Mouse (Mus musculus) kidney, embryonic 16.5 days (tissue): Measurements from ENCODE around the gene Oprm1. TPM values are rescaled to one million over a fixed set of nuclear protein-coding genes. Genes with fewer than 3 reads are reported as not detected.
A peak's percentile ranks its signal among the peaks of the same experiment; 100 is the strongest.

Experiments
- ATAC-seq: fragments of 200-750 bp; cut with Nextera tagmentation; 2 replicates; pipeline ENCODE4 v1.8.0; 2017; ENCODE audit warnings: moderate TSS enrichment; ENCODE audit not compliant: low FRiP score, low TSS enrichment
- H3K27ac ChIP-seq: fragments of 300-500 bp; sonication (generic); 2 replicates; pipeline ENCODE4 v1.5.1; 2014; ENCODE audit warnings: low read length
- H3K27me3 ChIP-seq: fragments of 300-500 bp; sonication (generic); 2 replicates; pipeline ENCODE4 v1.6.1; 2014; ENCODE audit warnings: low read length, control low read depth, mixed read lengths; ENCODE audit not compliant: insufficient read depth
- H3K36me3 ChIP-seq: fragments of 300-500 bp; sonication (generic); 2 replicates; pipeline ENCODE4 v1.6.1; 2014; ENCODE audit warnings: low read length, control low read depth, mixed read lengths; ENCODE audit not compliant: insufficient read depth
- H3K4me1 ChIP-seq: fragments of 300-500 bp; sonication (generic); 2 replicates; pipeline ENCODE4 v1.6.1; 2014; ENCODE audit warnings: low read length, control low read depth, mixed read lengths; ENCODE audit not compliant: insufficient read depth
- H3K4me2 ChIP-seq: fragments of 300-500 bp; sonication (generic); replicated peaks from 2 replicates; pipeline ENCODE4 v1.6.1; 2014; ENCODE audit warnings: low read depth, low read length
- H3K4me3 ChIP-seq: fragments of 300-500 bp; sonication (generic); 2 replicates; pipeline ENCODE4 v1.5.1; 2014; ENCODE audit warnings: mild to moderate bottlenecking, low read length
- H3K9ac ChIP-seq: fragments of 300-500 bp; sonication (generic); replicated peaks from 2 replicates; pipeline ENCODE4 v1.6.1; 2014; ENCODE audit warnings: low read length
- H3K9me3 ChIP-seq: fragments of 300-500 bp; sonication (generic); 2 replicates; pipeline ENCODE4 v1.6.1; 2016; ENCODE audit warnings: low read length, control low read depth
- WGBS: fragments of 180-500 bp; shearing (Covaris S2); extraction: QIAGEN DNeasy Blood & Tissue Kit; methylation state at CpG from one replicate; pipeline ENCODE4 v1.1.7; 2014; 5-methylcytosine and 5-hydroxymethylcytosine counted together
- polyA plus RNA-seq: library from polyadenylated mRNA; unstranded; fragments of >200 nt; fragmentation: Nextera tagmentation; extraction: Ambion mirVana; gene quantifications from 2 replicates; pipeline ENCODE4 v1.2.1, GENCODE M21; 2015

Gene Oprm1
- polyA plus RNA-seq, 1 experiment from 2014 or later, result 0.24 TPM

DNA sequence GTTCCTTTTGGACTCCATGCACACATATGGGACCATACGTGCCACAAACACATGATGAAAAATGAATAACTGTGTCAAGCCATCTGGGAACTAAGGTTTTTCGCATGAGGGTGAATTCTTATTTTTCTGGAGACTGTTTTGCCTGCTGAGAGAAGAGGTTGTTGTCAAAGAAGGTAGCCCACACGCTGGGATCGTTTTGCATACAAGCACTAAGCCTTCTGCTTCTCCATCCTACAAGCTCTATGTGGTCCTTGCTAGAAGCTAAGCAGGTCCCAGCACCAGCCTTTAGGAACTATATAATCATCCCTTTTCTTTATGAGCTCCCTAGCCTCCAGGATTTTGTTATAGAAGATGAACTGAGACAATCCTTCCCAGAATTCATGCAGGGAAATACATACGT lies 200.5 kb downstream of the Oprm1 start:
- WGBS, result 81% methylated on average over 5 of the region's 5 CpGs
- ATAC-seq, result no peak
- Histone ChIP-seq H3K9ac (no peak overlapping the region), H3K4me3 (no peak overlapping the region), H3K36me3 (no peaks in the 10 kb centered on the region), H3K27me3 (no peaks in the 10 kb centered on the region), H3K9me3 (no peaks in the 10 kb centered on the region), H3K27ac (no peak overlapping the region), H3K4me2 (no peak overlapping the region), H3K4me1 (no peaks in the 10 kb centered on the region)

DNA sequence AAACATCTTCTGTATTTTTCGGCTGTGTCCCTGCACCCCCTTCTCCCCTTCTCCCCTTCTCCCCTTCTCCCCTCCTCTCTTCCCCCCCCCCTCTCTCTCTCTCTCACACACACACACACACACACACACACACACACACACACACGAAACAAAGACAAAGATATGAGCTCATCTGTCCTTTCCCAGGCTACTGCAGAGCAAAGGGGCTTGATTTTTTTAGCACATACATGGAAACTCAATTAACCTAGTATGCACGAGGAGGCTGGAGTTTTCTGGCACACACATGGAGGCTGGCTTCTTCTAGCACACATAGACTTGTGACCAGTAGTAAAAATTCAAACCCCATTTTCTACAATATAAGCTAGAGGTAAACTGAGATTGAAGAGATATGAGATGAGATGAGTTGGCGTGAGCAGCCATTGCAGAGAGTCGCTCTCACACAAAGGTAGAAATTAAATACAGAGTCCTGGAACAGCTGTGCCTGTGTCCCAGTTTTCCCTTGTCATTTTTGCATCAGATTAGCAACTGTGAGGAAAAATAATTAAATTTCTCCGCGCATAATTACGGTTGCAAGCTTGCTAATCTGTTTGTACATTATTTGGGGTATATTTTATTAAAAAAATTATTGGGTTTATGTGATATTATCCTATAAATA lies 209.4 kb downstream of the Oprm1 start:
- ATAC-seq, result no peak
- H3K9me3 ChIP-seq, result no peaks in the 10 kb centered on the region
- no peaks in the 10 kb centered on the region for H3K27me3 ChIP-seq
- no peak overlapping the region for H3K4me2 ChIP-seq
- no peak overlapping the region for H3K27ac ChIP-seq
- H3K36me3 ChIP-seq, result no peaks in the 10 kb centered on the region
- H3K4me1 ChIP-seq, result no peaks in the 10 kb centered on the region
- H3K4me3 ChIP-seq, result no peak overlapping the region
- WGBS, result 91% methylated on average over 8 of the region's 8 CpGs
- no peak overlapping the region for H3K9ac ChIP-seq

DNA sequence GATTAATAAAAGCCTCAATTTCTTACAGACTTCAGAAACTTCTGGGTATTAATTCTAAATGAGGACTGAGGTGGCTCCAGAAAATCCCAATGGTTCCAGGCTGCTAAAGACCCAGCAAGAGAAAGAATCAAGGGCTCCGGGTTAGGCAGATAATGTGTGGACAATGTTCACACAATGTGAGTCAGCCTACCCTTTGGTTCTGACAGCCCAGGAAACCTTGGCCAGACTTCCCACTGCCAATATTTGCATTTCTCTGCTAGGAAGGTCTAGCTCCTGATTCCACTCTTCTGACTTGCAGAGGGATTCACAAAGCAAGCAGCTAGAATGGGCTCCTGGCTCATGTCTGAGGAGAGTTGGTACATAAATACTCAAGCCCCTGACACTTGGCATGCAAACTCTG lies 210.0 kb downstream of the Oprm1 start:
- H3K4me1 ChIP-seq, result no peaks in the 10 kb centered on the region
- no peak overlapping the region for H3K4me2 ChIP-seq
- H3K36me3 ChIP-seq, result no peaks in the 10 kb centered on the region
- no peak overlapping the region for H3K9ac ChIP-seq
- no peaks in the 10 kb centered on the region for H3K27me3 ChIP-seq
- H3K9me3 ChIP-seq, result no peaks in the 10 kb centered on the region
- WGBS, result 90% methylated on average over 1 of the region's 1 CpGs
- H3K27ac ChIP-seq, result no peak overlapping the region
- no peak for ATAC-seq
- H3K4me3 ChIP-seq, result no peak overlapping the region

DNA sequence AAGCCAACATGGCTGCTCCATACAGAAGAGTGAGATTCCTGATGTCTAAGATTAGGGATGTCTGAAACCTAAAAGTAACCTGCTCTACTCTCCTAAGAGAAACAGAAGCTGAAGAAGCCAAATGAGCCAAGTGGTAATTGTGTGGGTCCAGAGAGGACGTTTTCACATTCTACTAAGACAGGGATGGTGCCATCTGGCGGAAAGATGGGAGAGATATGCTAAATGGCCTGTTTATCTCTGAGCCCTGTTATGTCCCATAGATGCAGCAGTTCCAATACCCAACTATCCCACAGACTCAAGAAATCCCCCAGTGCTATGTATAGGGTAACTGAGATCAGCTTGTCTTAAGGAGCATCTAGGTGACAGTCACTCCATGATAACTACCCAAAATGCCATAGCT lies 219.5 kb downstream of the Oprm1 start:
- no peak overlapping the region for H3K27ac ChIP-seq
- H3K9me3 ChIP-seq, result no peaks in the 10 kb centered on the region
- 79% methylated on average over 2 of the region's 2 CpGs for WGBS
- H3K4me3 ChIP-seq, result no peak overlapping the region
- no peak for ATAC-seq
- no peak overlapping the region for H3K4me2 ChIP-seq
- no peaks in the 10 kb centered on the region for H3K27me3 ChIP-seq
- no peaks in the 10 kb centered on the region for H3K36me3 ChIP-seq
- H3K9ac ChIP-seq, result no peak overlapping the region
- H3K4me1 ChIP-seq, result peaks cover 6% of the 10 kb centered on the region; the same call in 1 of the 2 replicates

DNA sequence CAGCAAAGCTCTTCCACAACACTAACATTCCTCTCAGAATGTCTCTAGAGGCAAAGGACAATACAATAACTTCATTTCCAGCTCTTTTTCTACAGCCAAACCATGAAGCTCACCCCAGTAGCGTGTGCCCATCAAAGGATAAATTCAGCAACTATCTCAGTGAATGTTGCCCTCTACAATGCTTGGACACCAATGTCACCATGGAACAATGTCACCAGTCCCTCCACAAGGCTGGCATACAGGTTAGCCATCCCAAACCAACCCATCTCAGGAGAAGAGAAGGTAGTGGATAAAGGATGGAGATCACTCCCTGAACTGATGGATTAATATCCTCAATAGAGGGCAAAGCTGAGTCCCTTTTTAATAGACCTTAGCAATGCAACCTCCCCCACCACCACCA lies 220.4 kb downstream of the Oprm1 start:
- H3K27me3 ChIP-seq, result no peaks in the 10 kb centered on the region
- no peak for ATAC-seq
- H3K4me2 ChIP-seq, result no peak overlapping the region
- 92% methylated on average over 1 of the region's 1 CpGs for WGBS
- no peak overlapping the region for H3K27ac ChIP-seq
- 0 out of 2 replicates have a peak, but pooled peaks cover under 1% of the 10 kb centered on the region for H3K9me3 ChIP-seq
- H3K4me1 ChIP-seq, result peaks cover 6% of the 10 kb centered on the region; the same call in 1 of the 2 replicates
- H3K9ac ChIP-seq, result no peak overlapping the region
- no peak overlapping the region for H3K4me3 ChIP-seq
- H3K36me3 ChIP-seq, result no peaks in the 10 kb centered on the region

DNA sequence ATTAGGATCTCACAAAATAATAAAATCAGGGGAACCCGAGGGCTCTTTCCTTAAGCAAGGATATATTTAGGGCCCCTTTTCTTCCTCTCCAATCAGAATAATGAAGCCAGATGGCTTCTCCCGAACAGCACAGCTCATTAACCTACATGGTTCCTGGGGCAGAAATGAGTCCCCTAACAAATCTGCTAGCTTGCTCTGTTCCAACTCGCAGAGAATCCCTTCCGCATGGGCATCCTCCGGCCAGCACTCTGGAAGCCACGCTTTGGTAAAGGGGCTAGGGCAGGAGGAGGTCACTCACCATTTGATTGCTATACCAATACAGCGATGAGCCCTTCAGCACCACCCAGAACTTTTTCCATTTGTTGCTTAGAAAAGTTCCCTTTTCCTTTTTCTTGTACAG lies 220.9 kb downstream of the Oprm1 start:
- Histone ChIP-seq H3K9me3 (0 out of 2 replicates have a peak, but pooled peaks cover 2% of the 10 kb centered on the region), H3K36me3 (no peaks in the 10 kb centered on the region), H3K4me3 (no peak overlapping the region), H3K4me1 (peaks cover 6% of the 10 kb centered on the region; the same call in 1 of the 2 replicates), H3K4me2 (no peak overlapping the region), H3K27me3 (no peaks in the 10 kb centered on the region), H3K27ac (no peak overlapping the region), H3K9ac (no peak overlapping the region)
- no peak for ATAC-seq
- WGBS, result 70% methylated on average over 7 of the region's 7 CpGs

DNA sequence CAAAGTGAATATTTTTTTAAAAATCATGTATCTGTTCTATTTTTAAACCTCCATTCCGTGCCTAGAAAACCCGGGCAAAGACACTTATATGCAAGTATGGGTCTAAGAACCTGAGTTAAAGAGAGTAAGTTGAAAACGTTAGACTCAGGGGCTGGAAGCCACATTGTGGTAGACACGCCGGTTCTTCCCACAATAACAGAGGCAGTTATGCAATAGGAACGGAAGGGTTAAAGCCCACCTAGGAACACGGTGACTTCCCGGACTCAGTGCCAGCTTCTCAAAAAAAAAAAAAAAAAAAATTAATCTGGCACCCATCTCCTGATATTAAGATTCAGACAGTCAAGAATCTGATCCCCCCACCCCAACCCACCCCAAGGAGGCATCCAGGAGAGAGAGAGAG lies 221.5 kb downstream of the Oprm1 start:
- H3K9me3 ChIP-seq, result 0 out of 2 replicates have a peak, but pooled peaks cover 2% of the 10 kb centered on the region
- H3K4me2 ChIP-seq, result peak overlapping the region; percentile 47
- 0 out of 2 replicates have a peak overlapping the region, but pooled peaks have one; percentile 38 for H3K9ac ChIP-seq
- peak overlapping the region; percentile 28; the same call in 1 of the 2 replicates for H3K4me3 ChIP-seq
- no peak overlapping the region for H3K27ac ChIP-seq
- peaks cover 6% of the 10 kb centered on the region; the same call in 1 of the 2 replicates for H3K4me1 ChIP-seq
- WGBS, result 56% methylated on average over 8 of the region's 8 CpGs
- no peaks in the 10 kb centered on the region for H3K27me3 ChIP-seq
- H3K36me3 ChIP-seq, result no peaks in the 10 kb centered on the region
- no peak for ATAC-seq

DNA sequence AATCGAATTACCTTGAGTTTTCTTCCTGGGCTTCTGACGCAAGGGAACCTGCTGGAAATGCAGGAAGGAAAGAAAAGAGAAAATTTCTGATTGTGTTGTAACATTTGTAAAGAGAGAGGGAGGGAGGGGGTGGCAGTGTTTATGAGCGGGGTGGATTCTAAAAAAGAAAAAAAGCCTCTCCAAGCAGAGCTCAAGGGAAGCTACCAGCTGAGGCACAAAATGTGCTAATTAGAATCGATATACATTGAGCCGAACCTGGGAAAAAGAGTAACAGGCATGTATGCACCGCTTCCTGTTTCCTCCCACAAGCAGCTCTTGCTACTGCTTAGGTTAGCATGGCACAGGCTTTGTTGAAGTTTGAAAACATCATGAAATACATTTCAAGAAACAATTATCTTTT lies 221.9 kb downstream of the Oprm1 start:
- Histone ChIP-seq H3K9me3 (0 out of 2 replicates have a peak, but pooled peaks cover 2% of the 10 kb centered on the region), H3K9ac (0 out of 2 replicates have a peak overlapping the region, but pooled peaks have one; percentile 38), H3K4me2 (peak overlapping the region; percentile 47), H3K4me1 (peaks cover 6% of the 10 kb centered on the region; the same call in 1 of the 2 replicates), H3K27ac (no peak overlapping the region), H3K36me3 (no peaks in the 10 kb centered on the region), H3K27me3 (no peaks in the 10 kb centered on the region), H3K4me3 (peak overlapping the region; percentile 28)
- ATAC-seq, result no peak
- 15% methylated on average over 6 of the region's 6 CpGs for WGBS

DNA sequence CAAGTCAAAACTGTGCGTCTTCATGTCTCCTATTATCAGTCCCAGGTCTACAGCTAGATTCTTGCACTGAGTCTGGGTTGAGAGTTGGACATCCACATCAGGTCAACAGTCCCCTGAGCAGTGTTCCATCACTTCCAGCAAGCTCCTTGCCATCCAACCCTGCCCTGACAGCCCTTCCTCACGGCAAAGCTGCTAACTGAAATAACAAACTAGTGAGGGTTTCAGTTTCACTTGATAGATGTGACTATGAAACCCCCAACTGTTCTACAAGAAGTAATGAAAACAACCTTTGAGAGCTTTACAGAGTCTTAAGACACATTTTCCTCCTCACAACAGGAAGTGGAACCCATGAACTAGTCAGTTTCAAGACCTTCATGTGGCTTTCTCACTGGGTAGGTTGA lies 224.4 kb downstream of the Oprm1 start:
- no peak for ATAC-seq
- 55% methylated on average over 2 of the region's 2 CpGs for WGBS
- H3K9ac ChIP-seq, result no peak overlapping the region
- 0 out of 2 replicates have a peak, but pooled peaks cover 2% of the 10 kb centered on the region for H3K9me3 ChIP-seq
- H3K4me2 ChIP-seq, result no peak overlapping the region
- no peak overlapping the region for H3K4me3 ChIP-seq
- no peaks in the 10 kb centered on the region for H3K36me3 ChIP-seq
- no peaks in the 10 kb centered on the region for H3K27me3 ChIP-seq
- no peak overlapping the region for H3K27ac ChIP-seq
- H3K4me1 ChIP-seq, result peaks cover 6% of the 10 kb centered on the region; the same call in 1 of the 2 replicates

DNA sequence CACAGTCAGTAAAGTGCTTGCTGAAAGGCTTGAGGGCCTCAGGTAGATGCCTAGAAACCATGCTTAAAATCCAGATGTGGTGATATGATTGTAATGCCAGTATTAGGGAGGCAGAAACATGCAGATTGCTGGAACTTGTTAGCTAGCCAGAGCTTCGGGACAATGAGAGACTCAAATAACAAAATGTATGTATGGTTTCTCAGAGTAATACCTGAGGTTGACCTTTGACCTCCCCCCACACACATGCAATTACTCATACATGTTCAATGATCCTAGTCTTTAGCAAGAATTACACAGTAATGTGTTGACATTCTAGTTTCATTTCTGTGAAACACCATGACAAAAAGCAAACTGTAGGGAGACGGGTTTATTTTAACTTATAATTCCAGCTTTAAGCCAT lies 225.1 kb downstream of the Oprm1 start:
- Histone ChIP-seq H3K9me3 (0 out of 2 replicates have a peak, but pooled peaks cover 2% of the 10 kb centered on the region), H3K4me3 (no peak overlapping the region), H3K9ac (no peak overlapping the region), H3K36me3 (no peaks in the 10 kb centered on the region), H3K4me1 (peaks cover 6% of the 10 kb centered on the region; the same call in 1 of the 2 replicates), H3K27ac (no peak overlapping the region), H3K4me2 (no peak overlapping the region), H3K27me3 (no peaks in the 10 kb centered on the region)
- no peak for ATAC-seq
- 87% methylated on average over 2 of the region's 2 CpGs for whole genome bisulfite sequencing
